Comparison of ENCODE assay signal across 21 mouse cellular contexts in the genomic region with DNA sequence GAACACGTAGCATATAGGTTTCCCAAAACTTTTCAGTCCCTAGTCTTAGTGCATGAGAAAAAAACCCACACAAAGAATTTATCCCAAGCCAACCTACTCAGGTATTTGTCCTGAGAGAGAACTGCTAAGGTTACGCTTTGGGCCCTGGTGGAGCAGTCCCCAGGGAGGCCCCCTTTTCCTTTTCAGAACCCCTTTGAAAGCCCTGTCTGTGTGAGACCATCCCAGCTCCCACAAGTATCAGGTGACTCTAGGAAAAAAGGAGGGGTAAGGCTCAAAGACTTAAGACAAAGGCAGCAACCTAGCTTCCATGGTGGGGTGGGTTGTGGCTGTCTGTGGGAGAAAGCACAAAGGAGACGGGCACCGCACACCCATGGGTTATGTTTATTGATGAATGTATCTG. TPM values are rescaled to one million over a fixed set of nuclear protein-coding genes. Genes with fewer than 3 reads are reported as not detected.
DNase-seq lines count a peak whose midpoint lies in the region; ATAC-seq and TF ChIP-seq lines count a peak whose summit lies in the region.
"Had no signal": no experiment of that assay in that cellular context is flagged by ENCODE, and none has a peak within 500 bp of the region (broad histone marks: within the 10 kb centered on the region; RNA-seq: fewer than 3 reads in every experiment).

No protein-coding gene starts in this region.

- peaks cover 41% of the 10 kb centered on the region for H3K36me3 ChIP-seq in heart, embryonic 13.5 days
- H3K36me3 ChIP-seq in heart, adult 2 months (ENCODE audit: control insufficient read depth, insufficient read depth, low read length): peaks cover 2% of the 10 kb centered on the region
- H3K36me3 ChIP-seq in limb, embryonic 15.5 days: peaks cover 34% of the 10 kb centered on the region; the same call in 1 of the 2 replicates
- peaks cover 44% of the 10 kb centered on the region for H3K36me3 ChIP-seq in limb, embryonic 10.5 days
- H3K36me3 ChIP-seq in embryonic facial prominence, embryonic 14.5 days (ENCODE audit: control insufficient read depth, insufficient read depth, low read length): peaks cover 39% of the 10 kb centered on the region
- peaks cover 14% of the 10 kb centered on the region; the same call in 1 of the 2 replicates for H3K36me3 ChIP-seq in stomach, postnatal 0 days (ENCODE audit: control insufficient read depth, insufficient read depth, low read length)

- H3K4me3 ChIP-seq in heart, embryonic 13.5 days: no peak overlapping the region
- H3K4me3 ChIP-seq in heart, adult 2 months: no peak overlapping the region
- no peak overlapping the region for H3K4me3 ChIP-seq in limb, embryonic 15.5 days
- H3K4me3 ChIP-seq in limb, embryonic 10.5 days: no peak overlapping the region
- H3K4me3 ChIP-seq in embryonic facial prominence, embryonic 14.5 days (ENCODE audit: low read depth, low read length): no peak overlapping the region
- H3K4me3 ChIP-seq in stomach, postnatal 0 days (ENCODE audit: low read depth, low read length): no peak overlapping the region
- H3K4me3 ChIP-seq: hindbrain, embryonic 13.5 days had no signal

- peaks cover 67% of the 10 kb centered on the region for H3K4me1 ChIP-seq in heart, embryonic 13.5 days
- peaks cover 18% of the 10 kb centered on the region for H3K4me1 ChIP-seq in heart, adult 2 months (ENCODE audit: control insufficient read depth, insufficient read depth, low read length)
- H3K4me1 ChIP-seq in limb, embryonic 15.5 days: peaks cover 42% of the 10 kb centered on the region
- H3K4me1 ChIP-seq in limb, embryonic 10.5 days: peaks cover 46% of the 10 kb centered on the region
- H3K4me1 ChIP-seq in embryonic facial prominence, embryonic 14.5 days (ENCODE audit: control insufficient read depth, insufficient read depth, low read length): peaks cover 25% of the 10 kb centered on the region
- H3K4me1 ChIP-seq in stomach, postnatal 0 days (replicated peaks; ENCODE audit: control insufficient read depth, insufficient read depth): no peaks in the 10 kb centered on the region; the same call in 1 of the 2 replicates

- peak overlapping the region; percentile 58; the same call in 1 of the 2 replicates for H3K4me2 ChIP-seq in heart, embryonic 13.5 days
- no peak overlapping the region for H3K4me2 ChIP-seq in limb, embryonic 15.5 days
- no peak overlapping the region for H3K4me2 ChIP-seq in embryonic facial prominence, embryonic 14.5 days (ENCODE audit: low read depth, low read length)
- H3K4me2 ChIP-seq in stomach, postnatal 0 days (replicated peaks; ENCODE audit: low read depth): no peak overlapping the region
- H3K4me2 ChIP-seq: hindbrain, embryonic 13.5 days; lung, embryonic 14.5 days had no signal

- no peaks in the 10 kb centered on the region; the same call in 1 of the 2 replicates for H3K79me2 ChIP-seq in heart, adult 2 months (replicated peaks; ENCODE audit: control insufficient read depth, insufficient read depth, low read length)

- WGBS in heart, embryonic 13.5 days: 84% methylated on average over 4 of the region's 4 CpGs
- WGBS in heart, adult 2 months: 93% methylated on average over 4 of the region's 4 CpGs
- WGBS in limb, embryonic 15.5 days: 73% methylated on average over 4 of the region's 4 CpGs
- WGBS in limb, embryonic 10.5 days: 86% methylated on average over 4 of the region's 4 CpGs
- WGBS in embryonic facial prominence, embryonic 14.5 days: 59% methylated on average over 4 of the region's 4 CpGs
- WGBS in stomach, postnatal 0 days: 68% methylated on average over 4 of the region's 4 CpGs

- H3K27ac ChIP-seq in heart, embryonic 13.5 days (replicated peaks): peak overlapping the region; percentile 76; the same call in 1 of the 2 replicates
- no peak overlapping the region; the same call in 1 of the 2 replicates for H3K27ac ChIP-seq in heart, adult 2 months
- H3K27ac ChIP-seq in limb, embryonic 15.5 days: 0 out of 2 replicates have a peak overlapping the region, but pooled peaks have one; percentile 33
- H3K27ac ChIP-seq in limb, embryonic 10.5 days: no peak overlapping the region
- no peak overlapping the region for H3K27ac ChIP-seq in embryonic facial prominence, embryonic 14.5 days (replicated peaks; ENCODE audit: low read depth, low read length)
- peak overlapping the region; percentile 41; the same call in 1 of the 2 replicates for H3K27ac ChIP-seq in stomach, postnatal 0 days (replicated peaks)
- H3K27ac ChIP-seq: hindbrain, embryonic 13.5 days; kidney, postnatal 0 days; liver, embryonic 14.5 days had no signal

- no peak for ATAC-seq in heart, embryonic 13.5 days (ENCODE audit: extremely low read depth, insufficient number of reproducible peaks, low FRiP score, low TSS enrichment)
- ATAC-seq in limb, embryonic 15.5 days (ENCODE audit: insufficient number of reproducible peaks, low FRiP score, low TSS enrichment, low read depth): no peak
- ATAC-seq in embryonic facial prominence, embryonic 14.5 days (ENCODE audit: low read depth): peak; percentile 66; the same call in 1 of the 2 replicates
- no peak for ATAC-seq in stomach, postnatal 0 days (ENCODE audit: low FRiP score, low TSS enrichment)
- ATAC-seq: forebrain, postnatal 0 days had no signal

- no peaks in the 10 kb centered on the region for H3K9me3 ChIP-seq in heart, embryonic 13.5 days
- no peaks in the 10 kb centered on the region for H3K9me3 ChIP-seq in limb, embryonic 15.5 days
- no peaks in the 10 kb centered on the region for H3K9me3 ChIP-seq in limb, embryonic 10.5 days (replicated peaks)
- no peaks in the 10 kb centered on the region for H3K9me3 ChIP-seq in embryonic facial prominence, embryonic 14.5 days (ENCODE audit: control insufficient read depth, low read length)
- H3K9me3 ChIP-seq in stomach, postnatal 0 days (ENCODE audit: control insufficient read depth, low read length): no peaks in the 10 kb centered on the region
- H3K9me3 ChIP-seq: hindbrain, embryonic 13.5 days had no signal

- DNase-seq in heart, adult 2 months: no peak
- DNase-seq in limb, embryonic 10.5 days (ENCODE audit: low spot score): no peak
- peak; percentile 60 for DNase-seq in embryonic facial prominence, embryonic 14.5 days (ENCODE audit: low spot score)
- DNase-seq in stomach, postnatal 0 days (ENCODE audit: low spot score): no peak
- no peak for DNase-seq in layer of hippocampus, adult 8-10 months (ENCODE audit: low spot score in 2 of 2)
- DNase-seq: adrenal gland, adult 2 months; cerebellum, adult 11 months; cerebellum, adult 9-11 months; forebrain, postnatal 0 days; gastrocnemius, postnatal 36 days; kidney, adult 11 months; layer of hippocampus, postnatal 36 days; midbrain, embryonic 14.5 days had no signal

- TF ChIP-seq CTCF in heart, adult 2 months (IDR thresholded peaks at IDR 0.05): no peak
- no peak for TF ChIP-seq CTCF in stomach, postnatal 0 days (IDR thresholded peaks at IDR 0.05; ENCODE audit: low read depth)

- no peak overlapping the region for H3K9ac ChIP-seq in heart, embryonic 13.5 days
- H3K9ac ChIP-seq in heart, adult 2 months (ENCODE audit: low read depth, low read length): no peak overlapping the region
- no peak overlapping the region for H3K9ac ChIP-seq in limb, embryonic 15.5 days
- H3K9ac ChIP-seq in embryonic facial prominence, embryonic 14.5 days (ENCODE audit: low read depth, low read length): no peak overlapping the region
- H3K9ac ChIP-seq in stomach, postnatal 0 days (ENCODE audit: low read length): no peak overlapping the region
- H3K9ac ChIP-seq: forebrain, postnatal 0 days; hindbrain, embryonic 13.5 days; liver, embryonic 14.5 days had no signal

- no peak for TF ChIP-seq EP300 in heart, adult 2 months (IDR thresholded peaks at IDR 0.05; ENCODE audit: insufficient read depth, low read depth, low read length)
- TF ChIP-seq EP300 in stomach, postnatal 0 days (optimal IDR thresholded peaks at IDR 0.05): no peak

- intact Hi-C loops in heart, adult 2 months (cut with DNase I): no loop called here

- no peak for TF ChIP-seq POLR2A in heart, adult 2 months (IDR thresholded peaks at IDR 0.05; ENCODE audit: insufficient read depth, low read depth, low read length)

- no peaks in the 10 kb centered on the region for H3K27me3 ChIP-seq in heart, embryonic 13.5 days (replicated peaks)
- H3K27me3 ChIP-seq in heart, adult 2 months (ENCODE audit: control insufficient read depth, insufficient read depth, low read length): no peaks in the 10 kb centered on the region
- no peaks in the 10 kb centered on the region for H3K27me3 ChIP-seq in limb, embryonic 15.5 days
- H3K27me3 ChIP-seq in limb, embryonic 10.5 days (ENCODE audit: low read depth, poor library complexity, severe bottlenecking): peaks cover 29% of the 10 kb centered on the region
- H3K27me3 ChIP-seq in embryonic facial prominence, embryonic 14.5 days (replicated peaks; ENCODE audit: control insufficient read depth, insufficient read depth, low read length): no peaks in the 10 kb centered on the region
- no peaks in the 10 kb centered on the region for H3K27me3 ChIP-seq in stomach, postnatal 0 days (ENCODE audit: control insufficient read depth, insufficient read depth, low read length)

RNA-seq across cellular contexts. Expression of a gene that starts 9.2 kb away (rescaled TPM):
- polyA plus RNA-seq in heart, embryonic 13.5 days (2015; fragmentation: Nextera tagmentation; extraction: Ambion mirVana): 12.0 and 12.6 TPM in 2 replicates
- 10 to 100 TPM in 1 of 2 experiments, 1 to 10 TPM in 1; 8.3 to 10.4 TPM for total RNA-seq in heart, adult 2 months (2021)
- 4.2 and 5.0 TPM in 2 replicates for polyA plus RNA-seq in heart, adult 2 months (2012; rRNA removed)
- polyA plus RNA-seq in limb, embryonic 15.5 days (2015; fragmentation: Nextera tagmentation; extraction: Ambion mirVana): 28.9 and 35.2 TPM in 2 replicates
- 7.6 and 14.7 TPM in 2 replicates for polyA plus RNA-seq in limb, embryonic 10.5 days (2016; fragmentation: Nextera tagmentation; extraction: Ambion mirVana)
- polyA plus RNA-seq in embryonic facial prominence, embryonic 14.5 days (2014; fragmentation: Nextera tagmentation; extraction: Ambion mirVana): 25.1 and 27.5 TPM in 2 replicates
- polyA plus RNA-seq in stomach, postnatal 0 days (2015; fragmentation: Nextera tagmentation; extraction: Ambion mirVana): 8.2 and 8.8 TPM in 2 replicates
- total RNA-seq in layer of hippocampus, adult 8-10 months (2022): 10 to 100 TPM; 10.0 to 11.6 (median 10.9) TPM
- total RNA-seq: common myeloid progenitor, adult 5-6 weeks; MEL had no signal

Comparison
In these comparisons a context has a peak if more than half of its experiments do, and no peak if none do; other contexts are left out.
1. H3K27ac ChIP-seq: peak in heart, embryonic 13.5 days (single experiment), limb, embryonic 15.5 days (single experiment) and stomach, postnatal 0 days (single experiment); none in heart, adult 2 months (single experiment), limb, embryonic 10.5 days (single experiment) and embryonic facial prominence, embryonic 14.5 days (single experiment).